Mouse (Mus musculus): Measurements from ENCODE around the gene Pml. TPM values are rescaled to one million over a fixed set of nuclear protein-coding genes. Genes with fewer than 3 reads are reported as not detected.
"Not testable (repeated sequence)": the region's sequence is repeated elsewhere in the genome, so short reads cannot be mapped to it uniquely, and the experiment has no call there.

Pml gene
- polyA plus RNA-seq, 1 experiment, result 24.3 TPM

GRCm38 (mm10) chr9:58275797-58276196 is 26.2 kb upstream of the Pml start:
- Histone ChIP-seq H3K79me2 (ENCODE audit: control insufficient read depth, insufficient read depth) (no peaks in the 10 kb centered on the region), H3K4me3 (ENCODE audit: insufficient read depth, poor library complexity, severe bottlenecking) (no peak overlapping the region), H3K27me3 (ENCODE audit: control insufficient read depth, insufficient read depth, insufficient read length) (no peaks in the 10 kb centered on the region), H3K79me3 (ENCODE audit: low read depth) (no peaks in the 10 kb centered on the region), H3K36me3 (ENCODE audit: control insufficient read depth, insufficient read depth) (no peaks in the 10 kb centered on the region), H3ac (ENCODE audit: control insufficient read depth, insufficient read length, low read depth) (peak overlapping the region; percentile 4)
- TF ChIP-seq MYOD1 (IDR thresholded peaks at IDR 0.05; ENCODE audit: control insufficient read depth, insufficient read length, low read depth) (no peak), MAX (IDR thresholded peaks at IDR 0.05) (peak; percentile 16), CEBPB (IDR thresholded peaks at IDR 0.05; ENCODE audit: low read depth) (peak; percentile 69)

GRCm38 (mm10) chr9:58275115-58275774 is 25.7 kb upstream of the Pml start:
- peak; percentile 84 for TF ChIP-seq CEBPB (IDR thresholded peaks at IDR 0.05; ENCODE audit: low read depth)
- peak; percentile 70 for TF ChIP-seq MAX (IDR thresholded peaks at IDR 0.05)
- TF ChIP-seq FOSL1 (IDR thresholded peaks at IDR 0.05; ENCODE audit: insufficient read depth, low read length, poor library complexity, severe bottlenecking), result no peak
- peak; percentile 10 for TF ChIP-seq USF1 (IDR thresholded peaks at IDR 0.05; ENCODE audit: low read depth)
- TF ChIP-seq MYOD1 (IDR thresholded peaks at IDR 0.05; ENCODE audit: control insufficient read depth, insufficient read length, low read depth), result peak; percentile 98
- no peak for TF ChIP-seq CTCF (IDR thresholded peaks at IDR 0.05; ENCODE audit: control insufficient read depth, insufficient read depth, insufficient read length)
- H3K27me3 ChIP-seq (ENCODE audit: control insufficient read depth, insufficient read depth, insufficient read length), result no peaks in the 10 kb centered on the region
- H3K79me3 ChIP-seq (ENCODE audit: low read depth), result no peaks in the 10 kb centered on the region
- peak overlapping the region; percentile 4 for H3ac ChIP-seq (ENCODE audit: control insufficient read depth, insufficient read length, low read depth)
- no peaks in the 10 kb centered on the region for H3K36me3 ChIP-seq (ENCODE audit: control insufficient read depth, insufficient read depth)
- no peaks in the 10 kb centered on the region for H3K79me2 ChIP-seq (ENCODE audit: control insufficient read depth, insufficient read depth)
- no peak overlapping the region for H3K4me3 ChIP-seq (ENCODE audit: insufficient read depth, poor library complexity, severe bottlenecking)

- Histone ChIP-seq H3K4me3 (ENCODE audit: insufficient read depth, poor library complexity, severe bottlenecking) (no peak overlapping the region), H3K79me3 (ENCODE audit: low read depth) (no peaks in the 10 kb centered on the region)
- TF ChIP-seq CTCF (IDR thresholded peaks at IDR 0.05; ENCODE audit: control insufficient read depth, insufficient read depth, insufficient read length) (no peak), FOSL1 (IDR thresholded peaks at IDR 0.05; ENCODE audit: insufficient read depth, low read length, poor library complexity, severe bottlenecking) (no peak), USF1 (IDR thresholded peaks at IDR 0.05; ENCODE audit: low read depth) (no peak), CEBPB (IDR thresholded peaks at IDR 0.05; ENCODE audit: low read depth) (no peak), MYOG (IDR thresholded peaks at IDR 0.05; ENCODE audit: control insufficient read depth, extremely low read depth, insufficient read length) (no peak), MYOD1 (IDR thresholded peaks at IDR 0.05; ENCODE audit: control insufficient read depth, insufficient read length, low read depth) (no peak), MAX (IDR thresholded peaks at IDR 0.05) (no peak)
These were observed 25.0 kb upstream of the Pml start for GRCm38 (mm10) chr9:58274626-58275025.

GRCm38 (mm10) chr9:58274101-58274604 is 24.6 kb upstream of the Pml start:
- Histone ChIP-seq H3K36me3 (ENCODE audit: control insufficient read depth, insufficient read depth) (no peaks in the 10 kb centered on the region), H3ac (ENCODE audit: control insufficient read depth, insufficient read length, low read depth) (no peak overlapping the region), H3K27me3 (ENCODE audit: control insufficient read depth, insufficient read depth, insufficient read length) (no peaks in the 10 kb centered on the region), H3K79me2 (ENCODE audit: control insufficient read depth, insufficient read depth) (no peaks in the 10 kb centered on the region), H3K79me3 (ENCODE audit: low read depth) (no peaks in the 10 kb centered on the region), H3K4me3 (ENCODE audit: insufficient read depth, poor library complexity, severe bottlenecking) (no peak overlapping the region)
- TF ChIP-seq MAX (IDR thresholded peaks at IDR 0.05) (no peak), USF1 (IDR thresholded peaks at IDR 0.05; ENCODE audit: low read depth) (no peak), CTCF (IDR thresholded peaks at IDR 0.05; ENCODE audit: control insufficient read depth, insufficient read depth, insufficient read length) (no peak), FOSL1 (IDR thresholded peaks at IDR 0.05; ENCODE audit: insufficient read depth, low read length, poor library complexity, severe bottlenecking) (no peak), MYOG (IDR thresholded peaks at IDR 0.05; ENCODE audit: control insufficient read depth, extremely low read depth, insufficient read length) (no peak)

More at GRCm38 (mm10) chr9:58274626-58275025, 25.0 kb upstream of the Pml start:
- H3K79me2 ChIP-seq (ENCODE audit: control insufficient read depth, insufficient read depth), result no peaks in the 10 kb centered on the region
- H3K36me3 ChIP-seq (ENCODE audit: control insufficient read depth, insufficient read depth), result no peaks in the 10 kb centered on the region
- H3ac ChIP-seq (ENCODE audit: control insufficient read depth, insufficient read length, low read depth), result no peak overlapping the region
- H3K27me3 ChIP-seq (ENCODE audit: control insufficient read depth, insufficient read depth, insufficient read length), result no peaks in the 10 kb centered on the region

- Histone ChIP-seq H3K4me3 (ENCODE audit: insufficient read depth, poor library complexity, severe bottlenecking) (no peak overlapping the region), H3K36me3 (ENCODE audit: control insufficient read depth, insufficient read depth) (no peaks in the 10 kb centered on the region)
- TF ChIP-seq CEBPB (IDR thresholded peaks at IDR 0.05; ENCODE audit: low read depth) (no peak), USF1 (IDR thresholded peaks at IDR 0.05; ENCODE audit: low read depth) (no peak)
These were observed 23.3 kb upstream of the Pml start for GRCm38 (mm10) chr9:58272855-58273254.

GRCm38 (mm10) chr9:58272068-58272541 is 22.5 kb upstream of the Pml start:
- no peak overlapping the region for H3K4me3 ChIP-seq (ENCODE audit: insufficient read depth, poor library complexity, severe bottlenecking)
- TF ChIP-seq USF1 (IDR thresholded peaks at IDR 0.05; ENCODE audit: low read depth), result no peak
- no peak for TF ChIP-seq MYOG (IDR thresholded peaks at IDR 0.05; ENCODE audit: control insufficient read depth, extremely low read depth, insufficient read length)
- TF ChIP-seq CEBPB (IDR thresholded peaks at IDR 0.05; ENCODE audit: low read depth), result no peak
- no peak for TF ChIP-seq CTCF (IDR thresholded peaks at IDR 0.05; ENCODE audit: control insufficient read depth, insufficient read depth, insufficient read length)
- TF ChIP-seq MAX (IDR thresholded peaks at IDR 0.05), result no peak
- H3K27me3 ChIP-seq (ENCODE audit: control insufficient read depth, insufficient read depth, insufficient read length), result no peaks in the 10 kb centered on the region

More at GRCm38 (mm10) chr9:58272855-58273254, 23.3 kb upstream of the Pml start:
- H3K79me2 ChIP-seq (ENCODE audit: control insufficient read depth, insufficient read depth), result no peaks in the 10 kb centered on the region
- no peaks in the 10 kb centered on the region for H3K27me3 ChIP-seq (ENCODE audit: control insufficient read depth, insufficient read depth, insufficient read length)
- no peak overlapping the region for H3ac ChIP-seq (ENCODE audit: control insufficient read depth, insufficient read length, low read depth)
- H3K79me3 ChIP-seq (ENCODE audit: low read depth), result no peaks in the 10 kb centered on the region

GRCm38 (mm10) chr9:58271551-58271950 is 22.0 kb upstream of the Pml start:
- H3K4me3 ChIP-seq (ENCODE audit: insufficient read depth, poor library complexity, severe bottlenecking); H3ac ChIP-seq (ENCODE audit: control insufficient read depth, insufficient read length, low read depth); H3K79me2 ChIP-seq (ENCODE audit: control insufficient read depth, insufficient read depth); H3K79me3 ChIP-seq (ENCODE audit: low read depth); H3K36me3 ChIP-seq (ENCODE audit: control insufficient read depth, insufficient read depth); H3K27me3 ChIP-seq (ENCODE audit: control insufficient read depth, insufficient read depth, insufficient read length): not testable (repeated sequence)

More at GRCm38 (mm10) chr9:58272068-58272541, 22.5 kb upstream of the Pml start:
- Histone ChIP-seq H3K36me3 (ENCODE audit: control insufficient read depth, insufficient read depth) (no peaks in the 10 kb centered on the region), H3ac (ENCODE audit: control insufficient read depth, insufficient read length, low read depth) (no peak overlapping the region), H3K79me3 (ENCODE audit: low read depth) (no peaks in the 10 kb centered on the region), H3K79me2 (ENCODE audit: control insufficient read depth, insufficient read depth) (no peaks in the 10 kb centered on the region)
